Mouse (Mus musculus) spleen, adult 2 months (tissue): Measurements from ENCODE around the gene Hcar1.

ENCODE experiments used
- CTCF ChIP-seq: fragments of 200-500 bp; IDR thresholded peaks from 2 replicates; pipeline ENCODE4 v1.5.1; 2011; ENCODE audit warnings: mild to moderate bottlenecking, inconsistent platforms; ENCODE audit not compliant: insufficient read depth, insufficient read length, insufficient replicate concordance; ENCODE audit errors: extremely low read depth
- POLR2A ChIP-seq: fragments of 200-500 bp; IDR thresholded peaks from 2 replicates; pipeline ENCODE4 v1.6.1; 2011; ENCODE audit warnings: low read depth, low read length, inconsistent platforms

- no peak for TF ChIP-seq CTCF
- no peak for TF ChIP-seq POLR2A
Observed at GRCm38 (mm10) chr5:123914852-123915251, 35.0 kb upstream of the Hcar1 start.
